Mouse (Mus musculus) limb, embryonic 10.5 days (tissue): ENCODE results near the gene Cactin. TPM values are rescaled to one million over a fixed set of nuclear protein-coding genes. Genes with fewer than 3 reads are reported as not detected.
A peak's percentile ranks its signal among the peaks of the same experiment; 100 is the strongest.

Experiments
- DNase-seq: peaks from one replicate; pipeline ENCODE4 v3.0.0-alpha.2; 2017; ENCODE audit warnings: low spot score
- H3K27ac ChIP-seq: fragments of 300-500 bp; sonication (generic); 2 replicates; pipeline ENCODE4 v1.5.1; 2016; ENCODE audit warnings: mild to moderate bottlenecking
- H3K27me3 ChIP-seq: fragments of 300-500 bp; sonication (generic); 2 replicates; pipeline ENCODE4 v1.6.1; 2016; ENCODE audit warnings: low read depth, mild to moderate bottlenecking; ENCODE audit not compliant: poor library complexity, severe bottlenecking
- H3K36me3 ChIP-seq: fragments of 300-500 bp; sonication (generic); 2 replicates; pipeline ENCODE4 v1.6.1; 2016; ENCODE audit warnings: mild to moderate bottlenecking, moderate library complexity
- H3K4me1 ChIP-seq: fragments of 300-500 bp; sonication (generic); 2 replicates; pipeline ENCODE4 v1.6.1; 2016
- H3K4me3 ChIP-seq: fragments of 300-500 bp; sonication (generic); 2 replicates; pipeline ENCODE4 v1.5.1; 2016; ENCODE audit warnings: mild to moderate bottlenecking, moderate library complexity
- H3K9me3 ChIP-seq: fragments of 300-500 bp; sonication (generic); replicated peaks from 2 replicates; pipeline ENCODE4 v1.6.1; 2016; ENCODE audit warnings: mild to moderate bottlenecking
- WGBS: fragments of 180-500 bp; shearing (Covaris S2); methylation state at CpG from one replicate; pipeline ENCODE4 v1.1.7; 2016; 5-methylcytosine and 5-hydroxymethylcytosine counted together
- polyA plus RNA-seq: library from polyadenylated mRNA; unstranded; fragments of >200 nt; fragmentation: Nextera tagmentation; extraction: Ambion mirVana; gene quantifications from 2 replicates; pipeline ENCODE4 v1.2.1, GENCODE M21; 2016

The Cactin gene
- polyA plus RNA-seq: 62.5 and 67.7 TPM in 2 replicates

GRCm38 (mm10) chr10:81320550-81321347, at the start of gene Cactin:
TSS of gene Cactin (plus strand) at chr10:81321103.
- Histone ChIP-seq H3K4me3 (peak within 1 kb of the TSS; percentile 95), H3K36me3 (peaks cover 68% of the 10 kb centered on the region), H3K4me1 (peaks cover 57% of the 10 kb centered on the region), H3K27ac (peak within 1 kb of the TSS; percentile 95), H3K9me3 (no peaks in the 10 kb centered on the region), H3K27me3 (no peaks in the 10 kb centered on the region)
- DNase-seq: peak; percentile 97
- WGBS: under 1% methylated on average over 68 of the region's 68 CpGs

DNA sequence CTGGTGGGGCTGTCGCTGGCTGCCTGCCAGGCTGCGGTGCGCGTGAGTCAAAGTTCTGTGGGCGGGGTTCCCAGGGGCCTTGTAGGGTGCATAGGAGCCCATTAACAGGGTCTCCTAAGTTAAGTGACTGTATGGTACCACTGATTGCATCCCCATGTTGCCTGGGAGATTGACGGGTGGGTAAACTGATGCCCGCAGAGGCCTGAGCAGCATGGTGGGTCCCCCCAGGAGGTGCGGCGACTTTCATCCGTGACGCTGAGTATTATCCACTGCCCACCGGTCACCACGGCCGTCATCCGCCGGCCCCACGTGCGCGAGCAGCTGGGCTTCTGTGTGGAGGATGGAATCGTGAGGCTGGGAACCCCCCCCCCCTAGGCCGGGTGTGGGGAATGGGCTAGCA, 48.5 kb upstream of the Cactin start:
- Histone ChIP-seq H3K27me3 (no peaks in the 10 kb centered on the region), H3K27ac (no peak overlapping the region), H3K9me3 (no peaks in the 10 kb centered on the region), H3K36me3 (peaks cover 58% of the 10 kb centered on the region), H3K4me3 (no peak overlapping the region), H3K4me1 (peaks cover 16% of the 10 kb centered on the region)
- DNase-seq: no peak
- WGBS: 95% methylated on average over 21 of the region's 21 CpGs

- no peak overlapping the region for H3K27ac ChIP-seq
- peaks cover 5% of the 10 kb centered on the region; the same call in 1 of the 2 replicates for H3K27me3 ChIP-seq
- no peaks in the 10 kb centered on the region for H3K9me3 ChIP-seq
- no peak overlapping the region for H3K4me3 ChIP-seq
- 93% methylated on average over 19 of the region's 19 CpGs for WGBS
- H3K4me1 ChIP-seq: peaks cover 10% of the 10 kb centered on the region
- peaks cover 56% of the 10 kb centered on the region for H3K36me3 ChIP-seq
- no peak for DNase-seq
Observed at GRCm38 (mm10) chr10:81273842-81274241, 47.1 kb upstream of the Cactin start.

GRCm38 (mm10) chr10:81277676-81278075, 43.2 kb upstream of the Cactin start:
- DNase-seq: no peak
- H3K9me3 ChIP-seq: no peaks in the 10 kb centered on the region
- peaks cover 42% of the 10 kb centered on the region for H3K27me3 ChIP-seq
- H3K4me1 ChIP-seq: peaks cover 15% of the 10 kb centered on the region
- no peak overlapping the region for H3K27ac ChIP-seq
- 72% methylated on average over 22 of the region's 22 CpGs for WGBS
- peaks cover 24% of the 10 kb centered on the region for H3K36me3 ChIP-seq
- no peak overlapping the region for H3K4me3 ChIP-seq

- peak overlapping the region; percentile 14; the same call in 1 of the 2 replicates for H3K4me3 ChIP-seq
- peak overlapping the region; percentile 4; the same call in 1 of the 2 replicates for H3K27ac ChIP-seq
- peaks cover 20% of the 10 kb centered on the region for H3K4me1 ChIP-seq
- WGBS: 33% methylated on average over 10 of the region's 10 CpGs
- H3K9me3 ChIP-seq: no peaks in the 10 kb centered on the region
- H3K36me3 ChIP-seq: peaks cover 6% of the 10 kb centered on the region; the same call in 1 of the 2 replicates
- peaks cover 60% of the 10 kb centered on the region for H3K27me3 ChIP-seq
- no peak for DNase-seq
Observed at GRCm38 (mm10) chr10:81279496-81279895, 41.4 kb upstream of the Cactin start.

GRCm38 (mm10) chr10:81284189-81284588, 36.7 kb upstream of the Cactin start:
- Histone ChIP-seq H3K27me3 (peaks cover 91% of the 10 kb centered on the region), H3K4me3 (0 out of 2 replicates have a peak overlapping the region, but pooled peaks have one; percentile 49), H3K4me1 (peaks cover 30% of the 10 kb centered on the region), H3K36me3 (no peaks in the 10 kb centered on the region), H3K27ac (no peak overlapping the region), H3K9me3 (no peaks in the 10 kb centered on the region)
- no peak for DNase-seq
- 44% methylated on average over 6 of the region's 6 CpGs for WGBS

DNA sequence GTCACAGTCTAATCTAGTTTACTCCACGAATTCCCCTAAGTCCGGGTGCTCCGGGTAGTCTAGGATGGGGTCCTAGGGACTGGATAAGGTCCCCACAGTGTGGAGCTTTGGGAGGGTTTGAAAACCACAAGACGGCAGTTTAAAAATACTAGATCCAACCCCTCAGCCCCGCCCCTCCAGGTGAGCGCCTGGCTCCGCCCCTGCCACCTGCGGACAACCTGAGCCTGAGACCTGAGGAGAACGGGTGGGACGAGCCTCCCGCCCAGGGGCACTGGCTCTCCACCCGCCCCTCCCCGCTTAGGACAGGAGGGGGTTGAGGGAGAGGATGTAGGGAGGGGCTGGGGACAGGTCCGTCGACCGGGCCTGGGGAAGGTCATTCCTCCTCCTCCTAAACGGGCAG, 36.2 kb upstream of the Cactin start:
- H3K27me3 ChIP-seq: peaks cover 92% of the 10 kb centered on the region
- WGBS: 9% methylated on average over 17 of the region's 17 CpGs
- H3K4me3 ChIP-seq: 0 out of 2 replicates have a peak overlapping the region, but pooled peaks have one; percentile 49
- DNase-seq: no peak
- H3K27ac ChIP-seq: no peak overlapping the region
- H3K36me3 ChIP-seq: no peaks in the 10 kb centered on the region
- H3K9me3 ChIP-seq: no peaks in the 10 kb centered on the region
- H3K4me1 ChIP-seq: peaks cover 25% of the 10 kb centered on the region

GRCm38 (mm10) chr10:81285694-81286450, 35.0 kb upstream of the Cactin start:
- Histone ChIP-seq H3K27ac (peak overlapping the region; percentile 64), H3K27me3 (peaks cover 92% of the 10 kb centered on the region), H3K4me1 (peaks cover 24% of the 10 kb centered on the region), H3K9me3 (no peaks in the 10 kb centered on the region), H3K36me3 (no peaks in the 10 kb centered on the region), H3K4me3 (peak overlapping the region; percentile 49)
- WGBS: 3% methylated on average over 54 of the region's 54 CpGs
- peak; percentile 98 for DNase-seq

GRCm38 (mm10) chr10:81286586-81286985, 34.3 kb upstream of the Cactin start:
- WGBS: 28% methylated on average over 6 of the region's 6 CpGs
- no peak overlapping the region for H3K27ac ChIP-seq
- H3K4me3 ChIP-seq: no peak overlapping the region
- DNase-seq: no peak
- no peaks in the 10 kb centered on the region for H3K9me3 ChIP-seq
- peaks cover 26% of the 10 kb centered on the region for H3K4me1 ChIP-seq
- peaks cover 92% of the 10 kb centered on the region for H3K27me3 ChIP-seq
- no peaks in the 10 kb centered on the region for H3K36me3 ChIP-seq

- Histone ChIP-seq H3K36me3 (no peaks in the 10 kb centered on the region), H3K27ac (no peak overlapping the region), H3K4me1 (peaks cover 26% of the 10 kb centered on the region), H3K9me3 (no peaks in the 10 kb centered on the region), H3K4me3 (no peak overlapping the region), H3K27me3 (peaks cover 91% of the 10 kb centered on the region)
- peak; percentile 71 for DNase-seq
- 52% methylated on average over 8 of the region's 8 CpGs for WGBS
Observed at GRCm38 (mm10) chr10:81287513-81288157, 33.3 kb upstream of the Cactin start.

- peaks cover 29% of the 10 kb centered on the region for H3K4me1 ChIP-seq
- no peaks in the 10 kb centered on the region for H3K36me3 ChIP-seq
- peaks cover 81% of the 10 kb centered on the region for H3K27me3 ChIP-seq
- WGBS: 30% methylated on average over 6 of the region's 6 CpGs
- H3K27ac ChIP-seq: no peak overlapping the region
- no peaks in the 10 kb centered on the region for H3K9me3 ChIP-seq
- DNase-seq: no peak
- no peak overlapping the region for H3K4me3 ChIP-seq
Observed at GRCm38 (mm10) chr10:81288601-81289000, 32.3 kb upstream of the Cactin start.

DNA sequence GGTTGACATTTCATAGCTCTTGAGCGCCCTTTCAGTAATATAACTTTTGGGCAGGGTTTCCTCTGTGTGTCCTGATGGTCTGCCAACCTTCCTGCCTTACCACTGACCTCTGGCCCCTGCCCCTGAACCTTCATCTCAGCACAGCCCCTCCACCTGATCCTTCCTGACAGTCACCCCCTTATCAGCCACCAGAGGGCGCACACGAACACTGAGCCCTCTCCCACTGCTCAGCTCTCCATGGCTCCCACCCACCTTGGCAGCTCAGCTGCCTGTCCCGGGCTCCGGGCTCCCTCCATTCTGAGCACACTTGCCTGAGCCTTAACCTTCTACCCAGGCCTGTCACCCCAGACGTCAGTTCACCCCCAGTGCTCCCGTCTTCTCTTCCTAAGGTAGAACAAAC, 31.6 kb upstream of the Cactin start:
- Histone ChIP-seq H3K27ac (no peak overlapping the region), H3K27me3 (peaks cover 75% of the 10 kb centered on the region), H3K4me1 (peaks cover 33% of the 10 kb centered on the region), H3K9me3 (no peaks in the 10 kb centered on the region), H3K4me3 (no peak overlapping the region), H3K36me3 (no peaks in the 10 kb centered on the region)
- peak; percentile 83 for DNase-seq
- WGBS: 4% methylated on average over 7 of the region's 7 CpGs
